Mouse (Mus musculus) stomach, embryonic 15.5 days (tissue): ENCODE measurements around the gene Gm5678. TPM values are rescaled to one million over a fixed set of nuclear protein-coding genes. Genes with fewer than 3 reads are reported as not detected.

Source experiments
- ATAC-seq: fragments of 200-750 bp; cut with Nextera tagmentation; 2 replicates; pipeline ENCODE4 v1.8.0; 2017; ENCODE audit warnings: low read depth, moderate number of reproducible peaks, moderate TSS enrichment; ENCODE audit not compliant: insufficient read depth, low FRiP score
- H3K27ac ChIP-seq: fragments of 300-500 bp; sonication (generic); 2 replicates; pipeline ENCODE4 v1.5.1; 2015; ENCODE audit warnings: mild to moderate bottlenecking, inconsistent platforms
- H3K27me3 ChIP-seq: fragments of 300-500 bp; sonication (generic); replicated peaks from 2 replicates; pipeline ENCODE4 v1.6.1; 2015; ENCODE audit warnings: inconsistent platforms
- H3K36me3 ChIP-seq: fragments of 300-500 bp; sonication (generic); 2 replicates; pipeline ENCODE4 v1.6.1; 2015; ENCODE audit warnings: inconsistent platforms
- H3K4me1 ChIP-seq: fragments of 300-500 bp; sonication (generic); 2 replicates; pipeline ENCODE4 v1.6.1; 2015; ENCODE audit warnings: inconsistent platforms
- H3K4me2 ChIP-seq: fragments of 300-500 bp; sonication (generic); 2 replicates; pipeline ENCODE4 v1.6.1; 2015; ENCODE audit warnings: mild to moderate bottlenecking, inconsistent platforms
- H3K4me3 ChIP-seq: fragments of 300-500 bp; sonication (generic); replicated peaks from 2 replicates; pipeline ENCODE4 v1.5.1; 2015; ENCODE audit warnings: inconsistent platforms
- H3K9ac ChIP-seq: fragments of 300-500 bp; sonication (generic); 2 replicates; pipeline ENCODE4 v1.6.1; 2015; ENCODE audit warnings: inconsistent platforms
- H3K9me3 ChIP-seq: fragments of 300-500 bp; sonication (generic); 2 replicates; pipeline ENCODE4 v1.6.1; 2016; ENCODE audit warnings: inconsistent platforms
- WGBS: fragments of 180-500 bp; shearing (Covaris S2); methylation state at CpG from one replicate; pipeline ENCODE4 v1.1.7; 2015; 5-methylcytosine and 5-hydroxymethylcytosine counted together
- polyA plus RNA-seq: library from polyadenylated mRNA; unstranded; fragments of >200 nt; fragmentation: Nextera tagmentation; extraction: Ambion mirVana; gene quantifications from 2 replicates; pipeline ENCODE4 v1.2.1, GENCODE M21; 2015

Gene Gm5678
- 0.19 TPM in 1 of 2 replicates, not detected in the other for polyA plus RNA-seq

DNA sequence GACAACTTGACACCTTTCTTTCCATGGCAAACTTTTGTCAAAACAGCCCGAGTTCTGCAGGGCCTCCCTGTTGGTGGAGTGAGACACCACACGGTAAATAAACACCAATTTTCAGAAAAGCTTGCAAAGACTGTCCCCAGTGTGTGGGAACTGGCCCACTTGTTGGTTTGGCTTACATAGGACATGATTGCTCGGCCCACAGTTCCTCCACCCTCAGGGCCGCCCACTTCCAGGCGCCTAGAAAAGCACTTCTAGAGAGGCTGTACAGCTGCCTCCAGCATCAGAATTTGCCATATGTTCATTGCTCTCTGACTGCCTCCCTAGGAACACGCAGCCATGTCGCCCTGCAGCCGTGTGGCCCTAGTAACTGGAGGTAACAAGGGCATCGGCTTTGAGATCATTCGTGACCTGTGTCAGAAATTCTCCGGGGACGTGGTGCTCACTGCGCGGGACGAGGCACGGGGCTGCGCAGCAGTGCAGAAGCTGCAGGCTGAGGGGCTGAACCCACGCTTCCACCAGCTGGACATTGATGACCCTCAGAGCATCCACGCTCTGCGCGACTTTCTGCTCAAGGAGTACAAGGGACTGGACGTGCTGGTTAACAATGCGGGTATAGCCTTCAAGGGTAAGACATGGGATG, at the start of gene Gm5678:
Gm5678 (plus strand) TSS at position 337 of the 640 bp plus-strand sequence.
- Histone ChIP-seq H3K9ac (no peak within 1 kb of the TSS), H3K4me2 (no peak within 1 kb of the TSS), H3K27me3 (no peaks in the 10 kb centered on the region), H3K4me3 (no peak within 1 kb of the TSS), H3K27ac (no peak within 1 kb of the TSS), H3K4me1 (no peaks in the 10 kb centered on the region), H3K9me3 (no peaks in the 10 kb centered on the region), H3K36me3 (no peaks in the 10 kb centered on the region)
- ATAC-seq, result no peak
- 80% methylated on average over 23 of the region's 23 CpGs for WGBS

DNA sequence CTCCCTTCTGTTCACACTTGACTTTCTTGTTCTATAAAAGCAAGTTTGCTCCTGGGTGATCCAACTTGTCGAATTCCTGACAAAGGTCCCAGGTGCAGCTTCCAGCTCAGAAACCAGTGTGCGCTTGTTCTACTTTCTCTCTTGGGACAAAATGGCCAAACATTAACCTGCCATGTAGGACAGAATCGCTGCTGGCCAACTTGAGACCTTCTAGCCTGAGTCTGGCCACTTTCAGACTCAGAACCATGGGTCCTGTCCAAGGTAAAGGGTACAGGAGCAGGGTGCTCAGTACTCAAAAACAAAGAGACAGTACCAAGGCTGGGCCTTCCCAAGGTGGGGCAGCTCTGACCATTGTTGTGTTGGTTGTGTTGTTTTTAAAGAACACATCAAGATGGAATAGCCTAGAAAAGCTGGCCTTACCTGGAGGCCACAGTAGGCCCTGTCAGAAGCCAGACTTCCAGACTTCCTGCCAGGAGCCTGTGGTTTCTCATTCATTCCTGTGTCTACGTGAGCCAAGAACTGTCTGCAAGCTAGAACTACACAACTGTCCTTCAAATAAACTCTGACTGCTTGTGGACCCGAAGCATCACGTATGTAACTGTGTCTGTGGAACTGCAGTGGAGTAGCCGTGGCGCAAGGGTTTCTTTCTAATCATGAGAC, 49.4 kb upstream of the Gm5678 start:
- peaks cover 9% of the 10 kb centered on the region; the same call in 1 of the 2 replicates for H3K4me1 ChIP-seq
- 80% methylated on average over 8 of the region's 8 CpGs for WGBS
- no peaks in the 10 kb centered on the region for H3K27me3 ChIP-seq
- no peak overlapping the region for H3K4me3 ChIP-seq
- no peak overlapping the region for H3K27ac ChIP-seq
- no peaks in the 10 kb centered on the region for H3K36me3 ChIP-seq
- no peaks in the 10 kb centered on the region for H3K9me3 ChIP-seq
- no peak for ATAC-seq
- no peak overlapping the region for H3K9ac ChIP-seq
- H3K4me2 ChIP-seq, result no peak overlapping the region

GRCm38 (mm10) chr16:93581125-93581524, 46.8 kb upstream of the Gm5678 start:
- no peaks in the 10 kb centered on the region for H3K9me3 ChIP-seq
- no peak overlapping the region for H3K27ac ChIP-seq
- H3K4me2 ChIP-seq, result no peak overlapping the region
- no peak overlapping the region for H3K4me3 ChIP-seq
- no peaks in the 10 kb centered on the region for H3K27me3 ChIP-seq
- no peak overlapping the region for H3K9ac ChIP-seq
- WGBS, result 55% methylated on average over 6 of the region's 6 CpGs
- H3K36me3 ChIP-seq, result no peaks in the 10 kb centered on the region
- no peaks in the 10 kb centered on the region for H3K4me1 ChIP-seq
- ATAC-seq, result no peak

GRCm38 (mm10) chr16:93584976-93585702, 42.8 kb upstream of the Gm5678 start:
- Histone ChIP-seq H3K4me1 (no peaks in the 10 kb centered on the region), H3K9ac (no peak overlapping the region), H3K27ac (no peak overlapping the region), H3K9me3 (no peaks in the 10 kb centered on the region), H3K4me3 (no peak overlapping the region), H3K27me3 (no peaks in the 10 kb centered on the region), H3K36me3 (no peaks in the 10 kb centered on the region), H3K4me2 (no peak overlapping the region)
- 75% methylated on average over 24 of the region's 24 CpGs for WGBS
- ATAC-seq, result peak; percentile 66

DNA sequence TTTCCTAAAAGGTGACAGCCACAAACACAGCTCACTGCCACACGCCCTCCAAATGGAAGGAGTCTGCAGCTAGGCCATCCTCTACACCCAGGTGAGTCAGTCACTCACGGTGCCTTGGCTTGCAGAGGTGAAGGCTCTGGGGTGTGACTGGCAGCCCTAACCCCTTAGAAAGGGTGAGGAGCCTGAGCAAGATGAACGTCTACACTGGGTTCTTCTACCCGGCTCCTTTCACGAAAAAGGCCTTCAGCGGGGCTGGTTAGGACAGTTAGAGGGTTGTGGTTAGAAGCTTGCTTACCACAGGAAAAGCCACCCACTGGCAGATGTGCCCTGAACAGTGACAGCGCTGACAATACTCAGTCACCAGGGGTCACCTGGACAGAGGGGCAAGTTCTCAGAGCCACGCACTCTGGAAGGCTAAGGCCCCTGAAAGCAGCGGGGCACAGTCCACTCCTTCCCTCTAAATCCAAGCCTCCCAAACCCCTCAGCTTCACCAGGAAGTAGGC, 42.1 kb upstream of the Gm5678 start:
- no peaks in the 10 kb centered on the region for H3K4me1 ChIP-seq
- no peaks in the 10 kb centered on the region for H3K36me3 ChIP-seq
- no peak for ATAC-seq
- no peak overlapping the region for H3K4me2 ChIP-seq
- no peak overlapping the region for H3K27ac ChIP-seq
- no peak overlapping the region for H3K4me3 ChIP-seq
- no peaks in the 10 kb centered on the region for H3K27me3 ChIP-seq
- H3K9me3 ChIP-seq, result no peaks in the 10 kb centered on the region
- H3K9ac ChIP-seq, result no peak overlapping the region
- 84% methylated on average over 9 of the region's 9 CpGs for WGBS

- Histone ChIP-seq H3K36me3 (no peaks in the 10 kb centered on the region), H3K9me3 (no peaks in the 10 kb centered on the region)
Observed at GRCm38 (mm10) chr16:93586382-93586781, 41.5 kb upstream of the Gm5678 start.

DNA sequence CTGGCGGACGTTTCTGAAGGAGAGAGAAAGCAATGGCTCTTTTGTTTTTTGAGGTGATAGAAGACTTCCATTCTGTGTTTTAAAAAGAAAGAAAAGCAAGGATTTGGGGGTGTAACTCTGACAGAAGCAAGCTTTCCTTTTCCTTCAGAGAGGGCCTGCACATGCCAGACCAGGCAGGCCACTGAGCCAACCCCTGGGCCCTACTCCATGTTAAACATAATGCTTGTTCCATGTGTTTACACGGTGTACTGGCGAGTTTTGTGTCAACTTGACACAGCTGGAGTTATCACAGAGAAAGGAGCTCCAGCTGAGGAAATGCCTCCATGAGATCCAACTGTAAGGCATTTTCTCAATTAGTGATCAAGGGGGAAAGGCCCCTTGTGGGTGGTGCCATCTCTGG, 39.6 kb upstream of the Gm5678 start:
- Histone ChIP-seq H3K4me1 (no peaks in the 10 kb centered on the region), H3K9ac (no peak overlapping the region), H3K27ac (no peak overlapping the region), H3K9me3 (no peaks in the 10 kb centered on the region), H3K36me3 (no peaks in the 10 kb centered on the region), H3K27me3 (no peaks in the 10 kb centered on the region), H3K4me3 (no peak overlapping the region), H3K4me2 (no peak overlapping the region)
- no peak for ATAC-seq
- 48% methylated on average over 4 of the region's 4 CpGs for WGBS

More at GRCm38 (mm10) chr16:93586382-93586781, 41.5 kb upstream of the Gm5678 start:
- no peak for ATAC-seq
- 68% methylated on average over 8 of the region's 8 CpGs for WGBS
- Histone ChIP-seq H3K9ac (no peak overlapping the region), H3K4me1 (no peaks in the 10 kb centered on the region), H3K27me3 (no peaks in the 10 kb centered on the region), H3K4me3 (no peak overlapping the region), H3K4me2 (no peak overlapping the region), H3K27ac (no peak overlapping the region)

DNA sequence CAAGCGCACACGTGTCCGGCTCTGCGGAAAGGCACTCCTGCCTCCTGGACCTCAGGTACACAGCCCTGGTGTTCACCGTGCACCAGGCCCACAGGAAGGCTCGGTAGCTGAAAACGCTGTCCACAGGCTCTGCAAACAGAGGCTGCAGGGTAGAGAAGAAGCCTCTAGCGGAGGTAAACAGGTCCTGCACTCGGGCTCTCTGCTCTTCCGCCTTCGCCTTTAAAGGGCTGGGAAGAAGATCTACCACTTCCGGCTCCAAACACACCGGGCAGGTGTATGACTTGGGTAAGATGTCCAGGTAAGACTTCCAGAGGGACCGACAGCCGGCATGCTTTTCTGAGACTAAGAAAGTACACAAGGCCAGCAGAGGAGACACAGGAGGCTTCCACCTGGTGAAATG, 37.0 kb upstream of the Gm5678 start:
- Histone ChIP-seq H3K27ac (no peak overlapping the region), H3K36me3 (no peaks in the 10 kb centered on the region), H3K9ac (no peak overlapping the region), H3K9me3 (no peaks in the 10 kb centered on the region), H3K4me3 (no peak overlapping the region), H3K4me1 (no peaks in the 10 kb centered on the region), H3K27me3 (no peaks in the 10 kb centered on the region), H3K4me2 (no peak overlapping the region)
- ATAC-seq, result no peak
- 85% methylated on average over 15 of the region's 15 CpGs for WGBS

- Histone ChIP-seq H3K4me1 (no peaks in the 10 kb centered on the region), H3K27me3 (no peaks in the 10 kb centered on the region), H3K4me3 (no peak overlapping the region), H3K4me2 (no peak overlapping the region), H3K27ac (no peak overlapping the region), H3K9me3 (no peaks in the 10 kb centered on the region), H3K36me3 (no peaks in the 10 kb centered on the region), H3K9ac (no peak overlapping the region)
- no peak for ATAC-seq
- 87% methylated on average over 20 of the region's 20 CpGs for WGBS
Observed at GRCm38 (mm10) chr16:93591450-93592430, 36.2 kb upstream of the Gm5678 start.

- WGBS, result 91% methylated on average over 3 of the region's 3 CpGs
- Histone ChIP-seq H3K4me1 (no peaks in the 10 kb centered on the region), H3K27ac (no peak overlapping the region), H3K9ac (no peak overlapping the region), H3K36me3 (no peaks in the 10 kb centered on the region), H3K4me3 (no peak overlapping the region), H3K4me2 (no peak overlapping the region), H3K27me3 (no peaks in the 10 kb centered on the region), H3K9me3 (no peaks in the 10 kb centered on the region)
- ATAC-seq, result no peak
Observed at GRCm38 (mm10) chr16:93592711-93593110, 35.2 kb upstream of the Gm5678 start.

DNA sequence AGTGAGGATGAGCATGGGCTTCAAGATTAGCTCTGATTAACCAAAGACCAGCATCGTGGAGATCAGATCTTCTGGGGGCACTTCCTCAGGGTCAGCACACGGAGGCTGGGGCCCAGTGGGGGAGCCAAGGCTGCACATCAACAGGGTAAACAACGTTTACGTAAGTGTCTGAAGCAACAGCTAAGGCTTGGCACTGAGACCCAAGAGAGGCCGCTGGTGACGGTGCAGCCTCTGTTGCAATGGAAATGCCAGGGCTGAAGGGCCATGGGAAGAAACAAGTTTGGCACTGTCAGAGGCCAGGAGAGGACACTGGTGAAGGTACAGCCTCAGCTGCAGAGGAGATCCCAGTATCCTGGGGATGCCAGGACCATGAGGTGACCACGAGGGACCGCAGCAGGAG, 34.5 kb upstream of the Gm5678 start:
- H3K4me3 ChIP-seq, result no peak overlapping the region
- H3K4me1 ChIP-seq, result no peaks in the 10 kb centered on the region
- H3K27me3 ChIP-seq, result no peaks in the 10 kb centered on the region
- ATAC-seq, result no peak
- H3K36me3 ChIP-seq, result peaks cover 4% of the 10 kb centered on the region; the same call in 1 of the 2 replicates
- no peak overlapping the region for H3K4me2 ChIP-seq
- H3K27ac ChIP-seq, result no peak overlapping the region
- no peak overlapping the region for H3K9ac ChIP-seq
- no peaks in the 10 kb centered on the region for H3K9me3 ChIP-seq
- 91% methylated on average over 8 of the region's 8 CpGs for WGBS
